Mouse (Mus musculus): ENCODE measurements around the gene Mok.

GRCm38 (mm10) chr12:110819367-110819766 is 21.4 kb downstream of the Mok start:
- TF ChIP-seq GATA1 (IDR thresholded peaks at IDR 0.05; ENCODE audit: borderline replicate concordance, low read length): no peak
- TF ChIP-seq FLI1 (IDR thresholded peaks at IDR 0.05; ENCODE audit: low read length): no peak

Data from megakaryocyte, embryonic 14.5 days (primary cell).